Mouse (Mus musculus): ENCODE measurements at regions not wholly inside any gene's neighbourhood (a gene's known extent, or its start where the extent isn't known, plus 50 kb on each side); places are given as distances from the start of the nearest gene placed in this dataset.
A peak's percentile ranks its signal among the peaks of the same experiment; 100 is the strongest.

DNA sequence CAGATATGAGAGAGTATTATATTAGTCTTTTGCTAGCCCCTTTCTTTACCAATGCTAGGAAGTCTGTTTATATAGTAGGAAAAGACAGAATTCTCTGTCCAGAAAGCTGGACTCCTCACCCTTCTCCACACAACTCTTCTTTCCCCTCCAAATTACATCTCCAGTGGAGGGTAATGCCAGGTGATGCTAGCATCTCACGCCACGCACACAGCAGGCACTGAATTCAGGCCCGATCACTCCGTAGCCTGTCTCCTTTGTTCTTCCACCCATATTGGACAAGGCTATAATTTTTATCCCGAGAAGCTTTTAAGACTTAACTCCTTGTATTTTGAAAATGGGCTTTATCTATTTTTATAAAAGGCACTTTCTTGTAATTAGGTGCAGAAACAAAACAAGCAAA is 73.0 kb upstream of the Ppara start:
- no peak for DNase-seq (ENCODE audit: low read depth)
- no peak for TF ChIP-seq POLR2A (IDR thresholded peaks at IDR 0.05; ENCODE audit: borderline replicate concordance, extremely low read depth, insufficient read depth, insufficient read length, poor library complexity, severe bottlenecking)
- TF ChIP-seq CTCF (IDR thresholded peaks at IDR 0.05; ENCODE audit: borderline replicate concordance, extremely low read depth, insufficient read depth, insufficient read length): no peak

DNA sequence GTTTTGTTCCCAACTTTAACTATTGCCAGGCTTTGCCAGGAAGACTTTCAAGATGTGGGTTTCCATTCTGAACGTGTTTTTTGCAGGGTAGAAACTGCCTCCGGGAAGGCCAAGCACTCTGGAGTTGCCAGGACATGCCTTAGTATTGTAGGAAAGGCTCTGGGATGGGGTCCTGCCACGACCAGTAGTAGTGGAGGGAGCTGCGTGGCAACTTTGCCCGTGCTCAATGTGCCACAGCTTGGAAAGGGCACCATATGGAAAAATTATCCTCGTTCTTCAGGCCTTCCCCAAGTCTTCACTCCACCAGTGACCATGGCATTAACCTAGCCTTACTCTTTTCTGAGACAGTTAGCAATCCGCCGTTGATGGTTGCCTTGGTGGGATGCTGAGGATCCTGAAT is 72.5 kb upstream of the Ppara start:
- no peak for DNase-seq (ENCODE audit: low read depth)
- TF ChIP-seq CTCF (IDR thresholded peaks at IDR 0.05; ENCODE audit: borderline replicate concordance, extremely low read depth, insufficient read depth, insufficient read length): no peak
- no peak for TF ChIP-seq POLR2A (IDR thresholded peaks at IDR 0.05; ENCODE audit: borderline replicate concordance, extremely low read depth, insufficient read depth, insufficient read length, poor library complexity, severe bottlenecking)

DNA sequence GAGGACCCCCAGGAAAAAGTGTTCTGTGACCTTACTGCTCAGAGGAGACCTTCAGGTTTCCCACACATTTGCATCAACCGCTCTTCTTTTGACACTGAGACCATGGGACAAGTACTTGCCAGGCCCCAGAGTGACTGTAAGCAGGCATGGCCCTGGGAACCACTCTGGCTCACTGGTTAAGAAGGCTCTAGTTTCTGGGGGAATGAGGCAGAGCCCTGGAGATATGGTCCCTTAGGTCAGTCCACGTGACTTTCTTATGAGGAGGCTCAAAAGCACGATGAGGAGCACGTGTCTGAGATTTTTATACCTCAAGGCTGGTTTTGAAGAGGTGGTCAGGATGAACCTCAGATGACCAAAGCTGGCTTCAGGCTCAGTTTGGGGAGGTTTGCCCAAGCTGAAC is 72.1 kb upstream of the Ppara start:
- TF ChIP-seq POLR2A (IDR thresholded peaks at IDR 0.05; ENCODE audit: borderline replicate concordance, extremely low read depth, insufficient read depth, insufficient read length, poor library complexity, severe bottlenecking): no peak
- no peak for TF ChIP-seq CTCF (IDR thresholded peaks at IDR 0.05; ENCODE audit: borderline replicate concordance, extremely low read depth, insufficient read depth, insufficient read length)

DNA sequence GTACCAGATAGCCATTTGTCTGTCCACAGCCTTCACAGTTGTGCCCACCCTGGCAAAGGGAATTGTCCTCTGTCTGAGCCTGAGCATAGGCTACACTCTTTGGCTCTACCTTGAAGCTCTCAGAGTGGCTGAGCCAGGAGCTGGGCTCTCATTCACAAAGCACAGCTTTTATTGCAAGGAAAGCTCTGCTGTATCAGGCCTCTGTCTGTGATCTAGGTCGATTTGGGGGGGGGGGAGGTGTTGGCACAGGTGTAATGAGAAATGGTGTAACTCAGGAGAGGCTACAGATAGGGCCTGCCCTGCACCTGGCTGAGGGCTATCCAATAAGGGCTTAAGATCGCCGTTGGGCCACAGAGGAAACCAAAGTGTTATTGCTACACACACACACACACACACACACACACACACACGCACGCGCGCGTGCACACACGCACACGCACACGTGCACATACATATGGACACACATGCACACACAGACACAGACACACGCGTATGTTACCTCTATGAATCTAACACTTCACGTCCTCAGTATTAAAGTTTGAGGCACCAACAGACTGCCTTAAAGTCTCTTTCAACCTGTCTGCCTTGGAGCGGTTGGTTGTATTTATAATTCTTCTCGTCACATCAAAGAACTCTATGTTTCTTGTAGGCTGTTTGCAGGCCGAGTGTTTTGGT is 70.9 kb upstream of the Ppara start:
- TF ChIP-seq POLR2A (IDR thresholded peaks at IDR 0.05; ENCODE audit: borderline replicate concordance, extremely low read depth, insufficient read depth, insufficient read length, poor library complexity, severe bottlenecking): no peak
- no peak for TF ChIP-seq CTCF (IDR thresholded peaks at IDR 0.05; ENCODE audit: borderline replicate concordance, extremely low read depth, insufficient read depth, insufficient read length)

More for the DNA sequence above, 72.1 kb upstream of the Ppara start:
- DNase-seq (ENCODE audit: low read depth): no peak

DNA sequence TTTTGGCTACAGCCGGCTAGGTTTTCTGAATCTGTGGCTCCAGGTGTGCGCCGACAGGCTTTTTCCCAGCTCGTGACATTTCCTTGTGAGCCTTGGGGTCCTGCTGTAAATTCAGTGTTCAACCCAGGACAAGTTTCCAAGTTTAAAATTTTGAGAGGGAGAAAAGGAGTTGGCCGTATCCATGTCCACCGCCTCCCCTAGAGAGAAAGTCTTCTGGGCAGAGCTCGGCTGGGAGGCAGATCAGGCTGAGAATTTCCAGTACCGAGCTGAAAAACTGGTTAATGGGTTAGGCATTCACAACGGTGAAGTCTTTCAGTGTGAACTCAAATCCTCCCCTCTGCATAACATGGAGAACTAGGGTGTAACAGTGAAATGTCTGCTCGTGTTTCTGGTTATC is 70.4 kb upstream of the Ppara start:
- no peak for DNase-seq (ENCODE audit: low read depth)
- TF ChIP-seq CTCF (IDR thresholded peaks at IDR 0.05; ENCODE audit: borderline replicate concordance, extremely low read depth, insufficient read depth, insufficient read length): no peak
- no peak for TF ChIP-seq POLR2A (IDR thresholded peaks at IDR 0.05; ENCODE audit: borderline replicate concordance, extremely low read depth, insufficient read depth, insufficient read length, poor library complexity, severe bottlenecking)

More for the DNA sequence above, 70.9 kb upstream of the Ppara start:
- no peak for DNase-seq (ENCODE audit: low read depth)

DNA sequence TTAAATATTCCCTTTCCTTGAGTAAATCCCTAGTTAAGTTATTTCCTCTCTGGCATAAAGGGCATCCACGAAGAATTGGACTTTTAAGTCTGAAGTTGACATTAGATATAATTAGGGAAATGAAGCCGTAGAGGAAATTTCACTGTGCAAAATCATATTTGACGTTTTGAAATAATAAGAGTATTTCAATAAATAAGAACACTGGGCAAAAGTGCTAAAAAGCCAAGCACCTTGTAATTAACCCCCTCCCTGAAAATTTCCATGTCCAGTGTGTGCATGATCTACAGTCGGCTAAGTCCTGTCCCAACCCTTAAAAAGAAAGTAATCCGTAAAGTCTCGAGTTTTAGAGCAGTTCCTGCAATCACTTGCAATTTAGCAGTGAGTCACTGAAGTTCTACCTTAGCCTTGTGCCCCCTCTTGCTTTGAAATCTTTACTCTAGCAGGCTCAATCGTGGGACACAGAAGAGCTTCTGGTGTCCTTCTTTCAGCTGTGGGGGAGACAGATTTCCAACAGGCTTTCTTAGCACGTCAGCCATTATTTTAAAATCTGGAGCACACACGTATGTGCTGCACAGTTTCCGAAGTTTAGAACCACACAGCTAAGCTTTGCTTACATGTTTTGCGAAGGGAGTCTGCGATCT is 69.5 kb upstream of the Ppara start:
- no peak for DNase-seq (ENCODE audit: low read depth)
- TF ChIP-seq POLR2A (IDR thresholded peaks at IDR 0.05; ENCODE audit: borderline replicate concordance, extremely low read depth, insufficient read depth, insufficient read length, poor library complexity, severe bottlenecking): no peak
- TF ChIP-seq CTCF (IDR thresholded peaks at IDR 0.05; ENCODE audit: borderline replicate concordance, extremely low read depth, insufficient read depth, insufficient read length): no peak

DNA sequence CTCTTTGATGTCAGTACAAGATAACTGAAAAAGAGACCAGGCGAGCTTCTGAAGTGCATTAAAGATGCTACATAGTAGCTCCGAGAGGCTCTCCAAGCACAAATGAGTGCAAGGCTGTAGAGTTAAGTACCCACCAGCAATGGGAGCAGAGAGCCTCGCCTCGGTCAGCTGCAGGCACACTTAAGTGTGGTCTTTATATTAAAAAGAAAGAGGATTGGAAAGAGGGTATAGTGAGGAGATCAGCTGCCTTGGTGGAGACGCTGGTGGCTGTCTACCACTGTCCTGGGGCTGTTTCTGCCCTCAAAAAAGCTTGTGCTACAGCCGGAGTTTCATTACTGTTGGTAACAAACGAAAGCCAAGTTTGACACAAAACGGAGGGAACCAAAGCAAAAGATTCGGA is 68.3 kb upstream of the Ppara start:
- DNase-seq (ENCODE audit: low read depth): peak; percentile 64
- no peak for TF ChIP-seq POLR2A (IDR thresholded peaks at IDR 0.05; ENCODE audit: borderline replicate concordance, extremely low read depth, insufficient read depth, insufficient read length, poor library complexity, severe bottlenecking)
- no peak for TF ChIP-seq CTCF (IDR thresholded peaks at IDR 0.05; ENCODE audit: borderline replicate concordance, extremely low read depth, insufficient read depth, insufficient read length)

DNA sequence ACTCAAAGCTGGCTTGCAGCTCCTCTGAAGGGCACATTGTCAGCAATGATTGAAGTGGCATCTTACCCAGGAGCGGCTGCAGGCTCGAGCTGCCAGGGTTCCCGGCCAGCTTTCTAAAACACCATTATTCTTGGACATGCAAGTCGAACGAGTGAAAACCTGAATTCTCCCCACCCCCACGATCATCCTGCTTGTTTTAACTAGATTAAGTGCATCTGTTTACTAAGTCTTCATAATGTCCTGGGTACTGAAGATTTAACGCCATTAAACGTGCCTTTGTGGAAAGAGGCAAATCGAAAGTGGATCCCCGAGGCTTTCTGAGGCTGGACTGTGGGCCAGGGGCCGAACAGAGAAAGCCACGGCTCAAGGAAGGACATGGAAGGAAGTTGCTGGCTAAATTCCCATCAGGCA is 67.4 kb upstream of the Ppara start:
- TF ChIP-seq CTCF (IDR thresholded peaks at IDR 0.05; ENCODE audit: borderline replicate concordance, extremely low read depth, insufficient read depth, insufficient read length): no peak
- TF ChIP-seq POLR2A (IDR thresholded peaks at IDR 0.05; ENCODE audit: borderline replicate concordance, extremely low read depth, insufficient read depth, insufficient read length, poor library complexity, severe bottlenecking): no peak
- peak; percentile 87 for DNase-seq (ENCODE audit: low read depth)

DNA sequence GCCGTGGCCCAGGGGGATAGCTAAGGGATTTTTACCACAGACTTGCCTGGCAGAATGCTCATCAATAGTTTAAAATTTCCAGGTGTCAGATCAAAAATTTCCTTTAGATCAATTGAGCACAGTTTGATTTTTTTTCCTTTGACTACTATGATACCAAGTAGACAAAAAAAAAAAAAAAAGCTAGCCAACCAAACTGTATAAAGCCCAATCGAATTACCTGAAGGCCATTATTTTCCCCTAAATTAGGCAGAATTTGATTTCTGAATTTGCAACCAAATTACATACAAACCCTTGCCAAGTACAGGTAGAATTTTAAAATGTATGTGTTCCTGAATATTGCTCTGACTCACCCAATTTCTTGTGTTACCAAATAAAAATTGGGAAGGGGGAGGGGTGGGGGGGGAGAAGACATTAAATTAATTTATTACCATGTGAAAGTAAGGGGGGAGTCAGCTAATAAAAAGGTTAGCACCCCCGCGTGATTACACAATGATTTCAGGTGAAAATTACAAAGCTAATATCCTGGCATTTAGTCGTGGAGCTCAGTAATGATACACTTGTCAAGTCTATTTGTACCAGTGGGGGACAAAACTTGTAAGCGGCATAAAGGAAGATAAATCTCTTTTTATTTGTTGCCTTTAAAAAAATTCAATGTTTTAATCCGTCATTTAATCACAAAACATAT is 66.7 kb upstream of the Ppara start:
- no peak for DNase-seq (ENCODE audit: low read depth)
- TF ChIP-seq CTCF (IDR thresholded peaks at IDR 0.05; ENCODE audit: borderline replicate concordance, extremely low read depth, insufficient read depth, insufficient read length) (no peak), POLR2A (IDR thresholded peaks at IDR 0.05; ENCODE audit: borderline replicate concordance, extremely low read depth, insufficient read depth, insufficient read length, poor library complexity, severe bottlenecking) (no peak)

DNA sequence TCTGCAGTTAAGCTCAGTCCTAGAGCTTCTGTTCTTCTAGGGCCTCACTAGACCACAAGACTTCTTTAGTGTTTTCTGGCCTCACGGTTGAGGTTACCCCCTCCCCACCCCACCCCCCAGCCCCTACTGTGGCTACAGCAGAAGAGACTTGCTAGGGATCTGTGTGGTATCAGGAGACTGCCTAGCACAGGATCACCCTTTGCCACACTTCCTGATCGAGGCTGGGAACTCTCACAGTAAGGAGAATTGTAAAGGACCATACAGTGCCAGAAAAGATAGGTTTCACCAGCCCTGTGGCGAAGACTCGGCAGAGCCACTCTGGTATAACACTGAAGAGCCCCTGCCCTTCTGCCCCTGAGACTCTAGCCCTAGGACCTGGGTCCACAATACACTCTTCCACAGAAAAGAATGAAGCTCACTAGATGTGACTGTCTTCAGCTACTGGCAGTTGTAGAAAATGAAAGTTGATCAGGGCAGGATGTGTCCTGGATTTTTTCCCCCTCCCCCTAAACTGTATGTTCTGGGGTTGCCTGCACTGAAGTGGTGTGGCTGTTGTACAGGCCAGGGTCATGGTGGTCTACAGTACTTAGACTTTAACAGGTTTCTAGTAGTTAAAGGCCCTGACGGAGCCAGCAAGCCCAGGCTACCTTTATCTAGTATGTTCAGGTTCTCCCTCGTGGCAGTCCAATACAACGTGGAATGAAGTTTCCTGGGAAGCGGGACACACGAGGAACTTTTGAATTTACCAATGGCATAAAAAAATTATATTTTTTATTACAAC is 65.7 kb upstream of the Ppara start:
- no peak for TF ChIP-seq POLR2A (IDR thresholded peaks at IDR 0.05; ENCODE audit: borderline replicate concordance, extremely low read depth, insufficient read depth, insufficient read length, poor library complexity, severe bottlenecking)
- TF ChIP-seq CTCF (IDR thresholded peaks at IDR 0.05; ENCODE audit: borderline replicate concordance, extremely low read depth, insufficient read depth, insufficient read length): no peak
- no peak for DNase-seq (ENCODE audit: low read depth)

DNA sequence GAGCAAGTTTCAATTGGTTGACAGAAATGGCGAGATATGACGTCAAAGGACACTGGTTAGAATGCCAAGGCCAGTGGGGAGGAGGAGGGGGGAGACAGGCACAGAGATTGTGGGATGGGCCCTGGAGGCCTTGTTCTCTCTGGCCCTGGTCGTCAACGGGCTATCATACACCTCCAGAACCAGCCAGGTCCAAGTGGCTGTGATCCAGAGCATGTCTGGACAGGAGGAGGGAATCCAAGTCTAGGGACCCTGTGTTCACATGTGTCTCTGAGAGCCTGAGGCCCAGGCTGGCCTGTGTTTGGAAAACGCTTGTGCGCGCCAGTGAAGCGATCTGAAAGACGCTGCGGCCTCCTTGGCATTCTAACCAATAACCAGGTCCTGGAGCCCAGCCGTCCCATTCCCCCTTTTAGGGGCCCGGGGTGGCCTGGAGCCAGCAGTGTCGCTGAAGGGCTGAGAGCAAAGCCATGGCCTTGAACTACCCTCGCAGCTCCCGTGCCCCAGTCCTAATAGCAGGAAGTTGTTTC is 65.1 kb upstream of the Ppara start:
- no peak for TF ChIP-seq POLR2A (IDR thresholded peaks at IDR 0.05; ENCODE audit: borderline replicate concordance, extremely low read depth, insufficient read depth, insufficient read length, poor library complexity, severe bottlenecking)
- TF ChIP-seq CTCF (IDR thresholded peaks at IDR 0.05; ENCODE audit: borderline replicate concordance, extremely low read depth, insufficient read depth, insufficient read length): no peak
- DNase-seq (ENCODE audit: low read depth): peak; percentile 92
